Comparison of ENCODE assay signal across 13 mouse cellular contexts in the genomic region with DNA sequence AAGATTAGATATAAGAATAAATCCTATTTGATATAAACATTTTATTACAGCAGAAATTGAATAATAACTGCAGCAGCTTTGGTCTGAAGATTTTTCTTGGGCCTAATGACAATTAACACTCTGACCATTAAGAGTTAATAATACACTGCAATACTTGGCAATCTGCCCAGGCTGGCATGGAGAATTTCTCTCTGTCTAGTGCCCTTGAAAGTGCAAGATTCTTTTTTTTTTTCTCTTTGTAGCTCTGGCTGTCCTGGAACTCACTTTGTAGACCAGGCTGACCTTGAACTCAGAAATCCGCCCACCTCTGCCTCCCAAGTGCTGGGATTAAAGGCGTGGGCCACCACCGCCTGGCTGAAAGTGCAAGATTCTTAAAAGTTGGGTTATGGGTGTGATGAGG. TPM values are rescaled to one million over a fixed set of nuclear protein-coding genes. Genes with fewer than 3 reads are reported as not detected.
DNase-seq lines count a peak whose midpoint lies in the region; ATAC-seq and TF ChIP-seq lines count a peak whose summit lies in the region.
"Had no signal": no experiment of that assay in that cellular context is flagged by ENCODE, and none has a peak within 500 bp of the region (broad histone marks: within the 10 kb centered on the region; RNA-seq: fewer than 3 reads in every experiment).

No protein-coding gene starts in this region.

- no peak overlapping the region for H3K9ac ChIP-seq in midbrain, embryonic 14.5 days (replicated peaks; ENCODE audit: low read length)
- no peak overlapping the region for H3K9ac ChIP-seq in midbrain, embryonic 13.5 days (replicated peaks)
- H3K9ac ChIP-seq in stomach, postnatal 0 days (ENCODE audit: low read length), result no peak overlapping the region
- H3K9ac ChIP-seq: neural tube, embryonic 13.5 days had no signal

- ATAC-seq in midbrain, embryonic 14.5 days (ENCODE audit: low FRiP score, low TSS enrichment), result no peak
- ATAC-seq in midbrain, embryonic 13.5 days, result no peak
- no peak for ATAC-seq in stomach, postnatal 0 days (ENCODE audit: low FRiP score, low TSS enrichment)

- no peak for TF ChIP-seq CTCF in stomach, postnatal 0 days (IDR thresholded peaks at IDR 0.05; ENCODE audit: low read depth)
- TF ChIP-seq CTCF in thymus, adult 2 months (IDR thresholded peaks at IDR 0.05; ENCODE audit: borderline replicate concordance, control insufficient read depth, extremely low read depth, insufficient read depth, low read length, poor library complexity), result no peak

- no peak overlapping the region for H3K4me3 ChIP-seq in midbrain, embryonic 14.5 days (replicated peaks; ENCODE audit: low read depth, low read length)
- no peak overlapping the region for H3K4me3 ChIP-seq in midbrain, embryonic 13.5 days (replicated peaks)
- no peak overlapping the region for H3K4me3 ChIP-seq in stomach, postnatal 0 days (ENCODE audit: low read depth, low read length)
- H3K4me3 ChIP-seq in thymus, adult 2 months (ENCODE audit: control insufficient read depth, insufficient read depth, low read length), result no peak overlapping the region
- H3K4me3 ChIP-seq: neural tube, embryonic 13.5 days had no signal

- 74% methylated on average over 3 of the region's 3 CpGs for WGBS in midbrain, embryonic 14.5 days
- 71% methylated on average over 3 of the region's 3 CpGs for WGBS in midbrain, embryonic 13.5 days
- WGBS in stomach, postnatal 0 days, result 80% methylated on average over 3 of the region's 3 CpGs
- 95% methylated on average over 3 of the region's 3 CpGs for whole genome bisulfite sequencing in thymus, adult 2 months

- H3K27me3 ChIP-seq in midbrain, embryonic 14.5 days (ENCODE audit: control insufficient read depth, insufficient read depth, low read length), result no peaks in the 10 kb centered on the region
- H3K27me3 ChIP-seq in midbrain, embryonic 13.5 days, result no peaks in the 10 kb centered on the region
- no peaks in the 10 kb centered on the region for H3K27me3 ChIP-seq in stomach, postnatal 0 days (ENCODE audit: control insufficient read depth, insufficient read depth, low read length)
- H3K27me3 ChIP-seq in thymus, adult 2 months (ENCODE audit: control insufficient read depth, insufficient read depth, low read length), result no peaks in the 10 kb centered on the region
- H3K27me3 ChIP-seq: neural tube, embryonic 13.5 days had no signal

- H3K9me3 ChIP-seq in midbrain, embryonic 14.5 days (ENCODE audit: control insufficient read depth, low read length), result no peaks in the 10 kb centered on the region
- H3K9me3 ChIP-seq in midbrain, embryonic 13.5 days, result no peaks in the 10 kb centered on the region
- H3K9me3 ChIP-seq in stomach, postnatal 0 days (ENCODE audit: control insufficient read depth, low read length), result peaks cover 5% of the 10 kb centered on the region; the same call in 1 of the 2 replicates

- H3K4me2 ChIP-seq in midbrain, embryonic 14.5 days (ENCODE audit: low read length), result no peak overlapping the region
- H3K4me2 ChIP-seq in midbrain, embryonic 13.5 days (replicated peaks), result no peak overlapping the region
- no peak overlapping the region for H3K4me2 ChIP-seq in stomach, postnatal 0 days (replicated peaks; ENCODE audit: low read depth)
- H3K4me2 ChIP-seq: neural tube, embryonic 13.5 days had no signal

- no peak for TF ChIP-seq POLR2A in thymus, adult 2 months (IDR thresholded peaks at IDR 0.05; ENCODE audit: control insufficient read depth, extremely low read depth, insufficient read depth, low read length, poor library complexity)

- no peak overlapping the region for H3K27ac ChIP-seq in midbrain, embryonic 14.5 days (replicated peaks; ENCODE audit: low read depth, low read length)
- H3K27ac ChIP-seq in midbrain, embryonic 13.5 days, result no peak overlapping the region
- no peak overlapping the region for H3K27ac ChIP-seq in stomach, postnatal 0 days (replicated peaks)
- H3K27ac ChIP-seq in thymus, adult 2 months (ENCODE audit: control insufficient read depth, insufficient read depth, low read length), result no peak overlapping the region
- H3K27ac ChIP-seq: neural tube, embryonic 13.5 days had no signal

- no peaks in the 10 kb centered on the region for H3K36me3 ChIP-seq in midbrain, embryonic 14.5 days (ENCODE audit: control insufficient read depth, insufficient read depth, low read length)
- no peaks in the 10 kb centered on the region for H3K36me3 ChIP-seq in midbrain, embryonic 13.5 days
- H3K36me3 ChIP-seq in stomach, postnatal 0 days (ENCODE audit: control insufficient read depth, insufficient read depth, low read length), result no peaks in the 10 kb centered on the region
- no peaks in the 10 kb centered on the region for H3K36me3 ChIP-seq in thymus, adult 2 months (ENCODE audit: control insufficient read depth, insufficient read depth, low read length)
- H3K36me3 ChIP-seq: neural tube, embryonic 13.5 days had no signal

- no peaks in the 10 kb centered on the region for H3K4me1 ChIP-seq in midbrain, embryonic 14.5 days (ENCODE audit: control insufficient read depth, insufficient read depth, low read length)
- H3K4me1 ChIP-seq in midbrain, embryonic 13.5 days (replicated peaks), result peaks cover 5% of the 10 kb centered on the region
- H3K4me1 ChIP-seq in stomach, postnatal 0 days (replicated peaks; ENCODE audit: control insufficient read depth, insufficient read depth), result no peaks in the 10 kb centered on the region
- H3K4me1 ChIP-seq in thymus, adult 2 months (replicated peaks; ENCODE audit: control insufficient read depth, insufficient read depth, low read length), result peaks cover 3% of the 10 kb centered on the region

- no peak for TF ChIP-seq EP300 in stomach, postnatal 0 days (optimal IDR thresholded peaks at IDR 0.05)

- peak; percentile 72 to 73 for DNase-seq in cerebellum, postnatal 10 days
- DNase-seq in cerebellum, adult 8-10 months, result no peak
- DNase-seq in midbrain, embryonic 14.5 days, result peak; percentile 56
- peak; percentile 75 for DNase-seq in kidney, adult 9 months
- DNase-seq in stomach, postnatal 0 days (ENCODE audit: low spot score), result peak; percentile 38
- no peak for DNase-seq in thymus, adult 2 months
- no peak for DNase-seq in left cerebral cortex, adult 8-10 months (ENCODE audit: low spot score in 2 of 2)
- DNase-seq: gastrocnemius, postnatal 25 days had no signal

RNA-seq across cellular contexts. Expression of gene Cdc7, which starts 5.1 kb away (rescaled TPM):
- 35.8 and 46.9 TPM in 2 replicates for polyA plus RNA-seq in midbrain, embryonic 14.5 days (2014; fragmentation: Nextera tagmentation; extraction: Ambion mirVana)
- 43.9 and 44.4 TPM in 2 replicates for polyA plus RNA-seq in midbrain, embryonic 13.5 days (2015; fragmentation: Nextera tagmentation; extraction: Ambion mirVana)
- polyA plus RNA-seq in stomach, postnatal 0 days (2015; fragmentation: Nextera tagmentation; extraction: Ambion mirVana), result 7.4 and 8.0 TPM in 2 replicates
- polyA plus RNA-seq in thymus, adult 2 months (2012; rRNA removed), result 26.8 and 32.1 TPM in 2 replicates
- total RNA-seq in left cerebral cortex, adult 8-10 months (2022), result 10 to 100 TPM in 1 of 4 experiments, 1 to 10 TPM in 3; 7.0 to 11.8 (median 9.2) TPM

RNA-seq across cellular contexts. Expression of gene Hfm1, which starts 32.9 kb away (rescaled TPM):
- 7.9 and 9.2 TPM in 2 replicates for polyA plus RNA-seq in midbrain, embryonic 14.5 days (2014; fragmentation: Nextera tagmentation; extraction: Ambion mirVana)
- 6.8 and 7.6 TPM in 2 replicates for polyA plus RNA-seq in midbrain, embryonic 13.5 days (2015; fragmentation: Nextera tagmentation; extraction: Ambion mirVana)
- polyA plus RNA-seq in stomach, postnatal 0 days (2015; fragmentation: Nextera tagmentation; extraction: Ambion mirVana), result 0.13 and 0.15 TPM in 2 replicates
- polyA plus RNA-seq in thymus, adult 2 months (2012; rRNA removed), result 0.10 and 0.49 TPM in 2 replicates
- total RNA-seq in left cerebral cortex, adult 8-10 months (2022), result 1 to 10 TPM; 1.3 to 2.6 (median 1.9) TPM
- total RNA-seq: gastrocnemius, postnatal 25 days; heart, postnatal 10 days; megakaryocyte, adult 5-6 weeks had no signal
- polyA plus RNA-seq: small intestine, adult 2 months had no signal

Comparison
In these comparisons a context has a peak if more than half of its experiments do, and no peak if none do; other contexts are left out.
1. DNase-seq: peak in cerebellum, postnatal 10 days (2 of 2), midbrain, embryonic 14.5 days (single experiment), kidney, adult 9 months (single experiment) and stomach, postnatal 0 days (single experiment); none in cerebellum, adult 8-10 months (single experiment), thymus, adult 2 months (single experiment) and left cerebral cortex, adult 8-10 months (0 of 2).